Mouse (Mus musculus) left cerebral cortex, postnatal 4 days (tissue): ENCODE data around the gene Mrps14. TPM values are rescaled to one million over a fixed set of nuclear protein-coding genes. Genes with fewer than 3 reads are reported as not detected.

Experiments
- DNase-seq: peaks from one replicate; pipeline ENCODE4 v3.0.0-alpha.2; 2022
- intact Hi-C: fragments of 180-260 bp; cut with DNase I; formaldehyde crosslinking; loops from one replicate; pipeline ENCODE4 v1.15.1; 2025
- total RNA-seq, 2 experiments: library from RNA; stranded (reverse); gene quantifications; 2 replicates each; pipeline ENCODE4 v1.2.3; 2021

The Mrps14 gene
- total RNA-seq: 10 to 100 TPM; 41.1 to 48.1 TPM

DNA sequence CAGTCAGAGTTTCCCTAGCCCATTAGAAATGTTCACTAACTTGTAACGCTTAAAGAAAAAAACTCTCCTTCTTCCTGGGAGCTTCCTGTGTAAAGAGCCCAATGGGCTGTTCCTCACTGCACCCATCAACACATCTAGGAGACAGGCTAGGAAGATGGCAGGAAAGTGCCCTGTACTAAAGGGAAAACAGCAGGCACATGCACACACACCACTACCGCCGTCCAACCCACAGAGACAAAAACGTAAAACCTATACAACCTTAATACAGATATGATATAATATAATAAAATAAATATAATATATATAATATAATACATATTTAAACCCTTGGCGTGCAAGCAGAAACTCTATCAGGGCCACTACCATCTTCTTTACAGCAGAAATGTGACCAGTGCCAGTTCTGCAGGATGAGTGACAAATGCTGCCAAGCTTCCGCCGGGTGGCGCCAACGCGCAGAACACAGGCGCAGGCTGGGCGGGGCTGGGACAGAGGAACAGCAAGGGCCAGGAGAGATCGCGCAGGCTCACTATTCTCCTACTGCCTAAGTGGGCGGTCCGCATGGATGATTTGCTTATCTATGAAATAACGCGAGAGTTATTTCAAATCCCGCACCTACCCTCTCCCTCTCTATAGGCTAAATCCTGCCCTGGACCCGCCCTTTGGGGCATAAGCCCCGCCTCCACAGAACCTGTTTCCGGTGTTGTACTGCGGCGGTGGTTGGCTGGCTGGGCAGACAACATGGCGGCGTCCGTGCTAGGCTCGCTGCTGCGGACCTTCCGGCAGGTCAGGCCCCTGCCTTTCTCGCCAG, at the start of gene Mrps14:
Gene Mrps14 (plus strand): TSS at position 687 of the 808 bp plus-strand sequence.
- intact Hi-C loops: no loop called here

GRCm38 (mm10) chr1:160145606-160146005, 49.4 kb upstream of the Mrps14 start:
- intact Hi-C loops: no loop called here
- DNase-seq: no peak

More for the DNA sequence above, at the start of gene Mrps14:
- DNase-seq: peak; percentile 98

DNA sequence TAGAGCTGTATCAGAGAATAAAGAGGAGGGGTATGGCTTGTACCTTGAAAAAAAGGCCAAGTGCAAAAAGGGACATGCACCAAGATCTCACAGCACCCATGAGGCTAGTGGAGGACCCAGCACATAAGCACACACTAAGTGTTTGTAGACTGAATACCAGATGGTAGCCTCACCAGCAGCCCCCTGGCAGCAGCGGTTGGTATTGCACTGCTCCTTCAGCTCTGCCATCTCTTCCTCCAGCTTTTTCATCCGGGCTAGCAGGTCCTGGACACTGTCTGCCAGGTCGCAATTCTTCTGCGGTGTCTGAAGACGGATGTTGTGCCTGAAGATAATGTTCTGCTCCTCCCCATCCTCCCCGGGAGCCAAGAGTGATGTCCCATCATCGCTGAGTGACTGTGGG, 47.7 kb upstream of the Mrps14 start:
- DNase-seq: no peak
- intact Hi-C loops: no loop called here

DNA sequence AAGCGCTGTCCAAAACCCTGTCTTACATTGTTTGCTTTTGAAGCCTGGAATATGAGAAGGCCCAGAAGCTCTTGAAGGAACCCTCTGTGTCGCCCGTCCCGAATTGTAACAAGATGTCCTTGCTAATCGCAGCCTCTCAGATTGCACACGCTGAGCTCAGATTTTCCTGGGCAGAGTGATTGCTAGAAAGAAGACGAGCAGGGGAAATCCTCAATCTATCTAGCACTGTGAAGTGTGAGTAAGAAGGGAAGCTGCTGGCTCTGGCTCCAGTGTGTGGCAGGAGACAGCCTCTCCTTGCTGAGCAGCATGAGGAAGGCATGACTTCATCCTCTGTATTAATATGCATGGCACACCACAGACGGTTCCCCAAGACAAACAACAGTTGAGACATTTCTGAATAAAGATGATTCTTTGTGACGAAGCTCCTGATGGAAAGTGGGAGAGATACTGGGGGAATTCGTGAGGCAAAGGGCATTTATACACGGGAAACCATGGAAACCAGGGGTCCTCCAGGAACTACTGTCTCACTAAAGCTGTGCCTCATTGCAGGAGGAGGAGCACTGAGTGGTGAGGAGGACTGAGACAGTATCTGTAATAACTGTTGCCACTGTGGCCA, 45.6 kb upstream of the Mrps14 start:
- DNase-seq: peak; percentile 13
- intact Hi-C loops: no loop called here

DNA sequence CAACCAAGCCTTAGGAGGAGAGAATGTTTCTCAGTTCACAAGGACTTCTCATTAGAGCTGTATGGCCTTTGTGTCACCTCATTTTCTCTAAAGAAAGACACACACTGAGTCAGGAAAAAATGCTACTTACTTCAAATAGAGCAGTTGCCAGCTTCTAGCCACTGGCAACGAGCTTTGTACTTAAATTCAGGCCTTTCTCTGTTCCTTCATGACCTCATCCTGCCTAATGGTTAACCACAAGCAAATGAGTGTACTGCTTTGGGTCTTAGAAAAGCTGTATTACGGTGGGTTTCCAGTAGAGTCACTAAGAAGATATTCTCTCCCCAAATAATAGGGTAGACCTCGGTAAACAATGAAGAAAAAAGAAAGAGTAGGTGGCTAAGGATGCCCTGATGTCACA, 44.3 kb upstream of the Mrps14 start:
- intact Hi-C loops: no loop called here
- no peak for DNase-seq

- intact Hi-C loops: no loop called here
- DNase-seq: no peak
Measured at GRCm38 (mm10) chr1:160153480-160153879, 41.5 kb upstream of the Mrps14 start, which contains the start of gene Tnn. Gene Tnn, minus strand, starts transcription at chr1:160153580.

DNA sequence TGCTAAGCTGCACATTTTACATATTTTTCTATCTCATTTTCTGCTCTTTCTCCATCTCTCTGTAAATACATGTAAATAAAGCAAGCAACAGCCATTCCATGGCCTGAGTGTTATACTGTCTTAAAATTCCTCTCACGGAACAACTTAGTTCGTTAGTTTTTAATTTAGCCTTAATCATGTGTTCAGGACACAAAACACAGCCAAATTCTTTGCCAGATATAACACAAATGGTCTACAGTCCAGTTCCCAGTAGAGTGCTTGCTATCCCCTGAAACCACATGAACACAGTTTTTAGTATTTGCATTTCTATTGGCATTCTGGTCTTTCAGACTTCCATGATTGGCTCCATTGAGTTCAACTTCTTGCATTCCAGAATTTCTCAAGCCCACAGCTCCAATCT, 36.8 kb upstream of the Mrps14 start:
- intact Hi-C loops: no loop called here
- DNase-seq: no peak

DNA sequence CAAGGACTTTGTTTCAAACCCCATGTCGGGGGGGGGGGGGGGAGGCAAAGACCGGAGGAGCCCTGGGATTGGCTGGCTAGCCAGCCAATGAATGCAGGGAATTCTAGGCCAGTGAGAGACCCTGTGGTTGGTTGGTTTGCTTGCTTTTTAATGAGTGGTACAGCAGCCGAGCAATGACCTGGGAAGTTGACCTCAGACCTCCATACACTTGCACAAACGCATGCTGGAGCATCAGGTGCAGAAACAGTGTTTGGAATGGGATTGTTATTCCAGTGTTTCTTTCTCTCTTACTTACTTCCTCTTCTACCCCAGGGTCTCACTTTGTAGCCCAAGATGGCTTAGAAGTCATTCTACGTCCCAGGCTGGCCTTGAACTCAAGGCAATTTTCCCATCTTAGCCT, 28.4 kb upstream of the Mrps14 start:
- intact Hi-C loops: no loop called here
- DNase-seq: no peak

DNA sequence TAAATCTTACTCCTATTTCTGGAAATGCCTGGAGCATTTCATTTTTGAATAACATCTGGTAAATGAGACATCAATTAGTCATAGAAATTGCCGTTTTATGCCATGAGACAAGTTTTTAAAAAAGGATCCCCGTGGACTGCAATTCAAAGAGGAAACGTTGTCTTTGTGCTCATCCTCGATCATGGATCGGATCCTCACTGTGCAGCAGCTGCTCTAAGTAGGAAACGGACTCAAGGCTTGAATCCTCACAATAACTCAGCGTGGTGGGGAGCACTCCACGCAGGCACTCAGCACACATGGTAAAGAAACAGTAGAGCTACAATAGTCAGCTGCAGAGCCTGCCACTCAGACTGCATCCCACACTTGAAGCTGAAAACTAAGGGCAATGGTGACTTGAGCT, 18.1 kb upstream of the Mrps14 start:
- intact Hi-C loops: no loop called here
- no peak for DNase-seq

DNA sequence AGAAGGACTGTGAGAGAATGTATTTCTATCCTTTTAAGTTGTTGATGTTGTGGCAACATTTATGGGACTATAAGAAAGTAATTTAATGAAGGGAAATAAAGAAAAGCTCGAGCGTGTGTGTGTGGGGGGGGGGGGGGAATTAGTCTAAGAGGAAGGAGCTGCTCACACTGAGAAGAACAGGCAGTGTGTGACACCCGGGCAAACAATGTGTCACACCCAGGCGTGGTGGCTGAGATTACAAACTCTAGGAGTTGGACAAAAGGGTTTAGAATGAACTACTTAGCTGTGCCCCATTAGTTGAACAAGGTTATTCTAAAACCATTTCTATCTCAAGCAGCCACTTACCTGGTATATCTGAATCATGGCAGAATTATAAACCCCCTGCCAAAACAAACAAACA, 13.8 kb upstream of the Mrps14 start:
- no peak for DNase-seq
- intact Hi-C loops: loop anchor here (5.0 to 10.0 kb wide), 4 partner anchors 79 to 1466 kb away; partner anchors contain the start of gene Tnr

GRCm38 (mm10) chr1:160184506-160184905, 10.5 kb upstream of the Mrps14 start:
- intact Hi-C loops: loop anchor here (5.0 to 10.0 kb wide), 4 partner anchors 82 to 1470 kb away; partner anchors contain the start of gene Tnr
- DNase-seq: peak; percentile 22

- intact Hi-C loops: no loop called here
- DNase-seq: no peak
Measured at GRCm38 (mm10) chr1:160195337-160195663, 285 bp downstream of the Mrps14 start.

- no peak for DNase-seq
Measured at GRCm38 (mm10) chr1:160205486-160205885, 10.5 kb downstream of the Mrps14 start.

DNA sequence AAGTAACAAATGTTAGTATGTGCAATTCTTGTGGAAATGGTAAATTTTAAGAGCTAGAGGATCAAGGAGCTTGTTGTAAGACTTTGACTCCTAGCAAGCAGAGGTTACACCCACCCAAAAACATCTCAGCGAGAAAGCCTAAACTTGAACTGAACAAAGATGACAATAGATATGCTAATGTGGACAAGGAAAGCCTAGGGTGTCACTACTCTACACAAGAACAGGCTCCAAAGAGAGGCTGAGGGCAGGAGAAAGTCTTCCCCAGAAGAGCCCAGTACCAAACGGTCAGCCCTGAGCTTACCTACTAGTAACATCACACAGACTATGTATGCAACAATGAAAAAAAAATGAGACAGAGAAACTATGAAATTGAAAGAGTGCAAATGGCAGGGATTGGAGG, 14.8 kb downstream of the Mrps14 start:
- no peak for DNase-seq
- intact Hi-C loops: loop anchor here (10.0 kb wide), 1 partner anchor 505 kb away; no protein-coding TSS in a partner anchor

More at GRCm38 (mm10) chr1:160205486-160205885, 10.5 kb downstream of the Mrps14 start:
- intact Hi-C loops: no loop called here

GRCm38 (mm10) chr1:160210566-160210965, 15.6 kb downstream of the Mrps14 start:
- no peak for DNase-seq
- intact Hi-C loops: loop anchor here (10.0 kb wide), 1 partner anchor 504 kb away; no protein-coding TSS in a partner anchor

DNA sequence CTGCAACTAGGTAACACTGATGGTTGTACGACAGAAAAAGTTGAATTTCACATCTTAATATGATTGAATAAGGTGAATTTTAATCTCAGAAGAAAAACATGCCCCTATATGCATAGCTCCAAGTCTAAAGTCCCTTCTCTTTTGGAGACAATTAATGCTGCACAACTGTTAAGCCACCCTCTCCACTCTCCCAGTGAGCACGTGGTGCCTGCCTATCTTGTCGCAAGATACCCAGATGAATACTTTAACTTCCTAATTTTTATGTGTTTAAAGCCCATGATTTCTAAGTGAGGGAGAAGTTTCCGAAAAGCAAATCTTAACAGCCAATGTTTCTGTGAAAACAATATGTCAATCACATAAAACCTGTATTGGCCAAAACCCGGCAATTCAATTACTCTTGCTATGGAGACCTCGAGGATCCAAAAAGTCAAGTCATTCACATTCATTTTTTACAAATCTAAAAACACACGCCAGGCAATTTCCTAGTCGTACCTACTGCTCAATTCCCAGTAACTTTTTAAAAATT, 16.6 kb downstream of the Mrps14 start:
- intact Hi-C loops: loop anchor here (10.0 kb wide), 1 partner anchor 503 kb away; no protein-coding TSS in a partner anchor
- DNase-seq: no peak

DNA sequence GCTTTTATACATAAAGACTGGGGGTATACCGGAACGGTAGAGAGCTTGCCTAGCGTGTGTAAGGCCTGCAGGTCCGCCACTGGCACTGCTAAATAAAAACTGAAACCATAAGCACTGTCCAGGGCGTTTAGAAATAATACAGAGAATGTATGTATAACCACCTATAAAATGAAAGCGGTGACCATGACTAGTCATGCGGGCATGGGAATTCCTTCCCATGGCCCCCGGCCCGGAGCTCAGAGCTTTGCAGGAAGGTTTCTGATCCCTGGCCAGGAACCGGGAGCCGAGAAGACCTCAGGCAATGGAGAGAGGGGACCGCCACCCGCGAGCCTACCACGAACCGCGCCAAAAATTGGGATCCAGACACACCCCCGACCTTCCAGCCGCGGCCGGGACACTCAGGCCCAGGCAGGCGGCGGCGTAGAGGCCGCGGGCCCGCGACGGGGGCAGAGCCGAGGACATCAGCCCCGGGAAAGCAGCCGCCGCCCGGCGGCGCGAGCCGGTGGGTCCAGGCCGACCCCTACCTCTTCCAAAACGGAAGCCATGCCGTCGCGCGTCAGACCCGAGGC, 17.2 kb downstream of the Mrps14 start:
- DNase-seq: peak; percentile 70
- intact Hi-C loops: loop anchor here (10.0 kb wide), 1 partner anchor 503 kb away; no protein-coding TSS in a partner anchor

DNA sequence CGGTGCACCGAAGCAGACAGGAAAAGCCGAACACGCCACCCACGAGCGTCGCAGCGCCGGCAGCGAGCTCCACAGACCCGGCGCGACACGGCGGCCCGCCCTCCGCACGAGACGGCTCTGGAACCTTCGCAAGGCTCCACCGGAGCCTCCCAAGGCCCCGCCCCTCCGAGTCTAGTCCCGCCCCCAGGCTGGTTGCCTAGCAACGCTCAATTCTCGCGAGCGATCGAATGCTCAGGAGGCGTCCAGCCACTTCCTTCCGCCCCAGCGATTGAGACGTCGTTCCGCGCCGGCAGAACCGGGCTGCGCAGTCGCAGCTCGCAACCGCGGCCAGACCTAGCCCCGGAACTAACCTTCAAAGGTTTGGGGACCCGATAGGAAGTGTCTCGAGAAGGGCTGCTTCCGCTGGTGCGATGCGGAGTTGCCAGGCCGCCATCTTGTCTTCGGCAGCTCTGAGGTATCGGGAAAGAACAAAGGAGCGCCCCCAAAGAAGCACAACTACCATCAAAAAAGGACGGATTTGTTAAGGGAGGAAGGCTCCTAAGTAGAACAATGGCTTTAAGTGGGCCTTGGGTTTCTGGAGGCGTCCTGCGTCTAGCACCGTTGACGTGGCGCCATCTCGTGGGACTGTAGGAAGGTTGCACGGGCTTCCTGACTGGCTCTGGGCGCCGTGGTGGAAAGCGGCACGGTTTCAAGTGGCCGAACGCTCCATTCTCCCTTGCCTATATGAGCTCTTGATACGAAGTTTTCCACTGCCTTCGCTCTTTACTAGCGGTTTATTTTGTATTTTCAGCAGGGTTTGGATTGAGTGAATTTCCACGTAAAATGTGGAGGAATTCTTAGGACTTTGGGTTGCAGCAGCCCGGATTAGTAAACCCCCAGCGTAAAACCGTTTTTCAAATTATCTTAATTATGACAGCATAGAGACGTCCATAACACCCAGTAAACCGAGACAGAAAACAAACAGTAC, 18.0 kb downstream of the Mrps14 start, which contains the start of gene Cacybp:
Gene Cacybp (minus strand): TSS at position 173 of the 967 bp plus-strand sequence.
- DNase-seq: peak; percentile 100
- intact Hi-C loops: loop anchor here (10.0 kb wide), 1 partner anchor 502 kb away; no protein-coding TSS in a partner anchor

GRCm38 (mm10) chr1:160214171-160214570, 19.2 kb downstream of the Mrps14 start:
- intact Hi-C loops: loop anchor here (10.0 kb wide), 1 partner anchor 501 kb away; no protein-coding TSS in a partner anchor

DNA sequence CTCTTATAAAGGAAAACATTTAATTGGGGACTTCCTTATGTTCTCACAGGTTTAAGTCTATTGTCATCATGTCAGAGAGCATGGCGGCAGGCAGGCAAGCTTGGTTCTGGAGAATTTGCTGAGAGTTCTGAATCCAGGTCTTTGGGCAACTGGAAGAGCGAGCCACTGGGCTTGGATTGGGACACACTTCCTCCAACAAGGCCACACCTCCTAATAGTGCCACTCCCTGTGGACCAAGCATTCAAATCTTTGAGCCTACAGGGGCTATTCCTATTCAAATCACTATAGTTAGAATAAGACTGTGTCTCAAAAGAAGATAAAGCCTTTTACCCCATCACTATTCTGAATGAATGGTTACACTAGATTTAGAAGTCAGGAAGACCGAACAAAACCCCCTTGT, 22.9 kb downstream of the Mrps14 start:
- DNase-seq: no peak
- intact Hi-C loops: loop anchor here (10.0 kb wide), 1 partner anchor 497 kb away; no protein-coding TSS in a partner anchor

More at GRCm38 (mm10) chr1:160214171-160214570, 19.2 kb downstream of the Mrps14 start:
- no peak for DNase-seq
